Mouse (Mus musculus): ENCODE results near the gene Gbp7. TPM values are rescaled to one million over a fixed set of nuclear protein-coding genes. Genes with fewer than 3 reads are reported as not detected.
"Not testable (repeated sequence)": the region's sequence is repeated elsewhere in the genome, so short reads cannot be mapped to it uniquely, and the experiment has no call there.

Gene Gbp7
- 33.4 and 36.9 TPM in 2 replicates for total RNA-seq (2017)

GRCm38 (mm10) chr3:142530087-142530953 is at the start of gene Gbp7:
Gbp7 (plus strand) TSS chr3:142530342.
- ATAC-seq (ENCODE audit: extremely low read depth, insufficient number of reproducible peaks, low FRiP score, poor library complexity, severe bottlenecking): peak; percentile 88

- peak; percentile 93 for ATAC-seq (ENCODE audit: extremely low read depth, insufficient number of reproducible peaks, low FRiP score, poor library complexity, severe bottlenecking)
These were observed 39.7 kb upstream of the Gbp7 start for GRCm38 (mm10) chr3:142490465-142490864.

GRCm38 (mm10) chr3:142493536-142494061 is 36.5 kb upstream of the Gbp7 start, which contains the start of gene Gbp5:
Gbp5 (plus strand) TSS chr3:142493978.
- peak; percentile 79 for ATAC-seq (ENCODE audit: extremely low read depth, insufficient number of reproducible peaks, low FRiP score, poor library complexity, severe bottlenecking)

GRCm38 (mm10) chr3:142495146-142495655 is 34.9 kb upstream of the Gbp7 start:
- ATAC-seq (ENCODE audit: extremely low read depth, insufficient number of reproducible peaks, low FRiP score, poor library complexity, severe bottlenecking): no peak

GRCm38 (mm10) chr3:142496113-142497101 is 33.7 kb upstream of the Gbp7 start:
- ATAC-seq (ENCODE audit: extremely low read depth, insufficient number of reproducible peaks, low FRiP score, poor library complexity, severe bottlenecking): peak; percentile 26; the same call in 1 of the 2 replicates

- peak; percentile 32; the same call in 1 of the 2 replicates for ATAC-seq (ENCODE audit: extremely low read depth, insufficient number of reproducible peaks, low FRiP score, poor library complexity, severe bottlenecking)
These were observed 32.9 kb upstream of the Gbp7 start for GRCm38 (mm10) chr3:142497123-142497841.

- no peak for ATAC-seq (ENCODE audit: extremely low read depth, insufficient number of reproducible peaks, low FRiP score, poor library complexity, severe bottlenecking)
These were observed 31.2 kb upstream of the Gbp7 start for GRCm38 (mm10) chr3:142498941-142499340.

- ATAC-seq (ENCODE audit: extremely low read depth, insufficient number of reproducible peaks, low FRiP score, poor library complexity, severe bottlenecking): no peak
These were observed 2.0 kb upstream of the Gbp7 start for GRCm38 (mm10) chr3:142528116-142528515.

GRCm38 (mm10) chr3:142529597-142529996 is 545 bp upstream of the Gbp7 start:
- no peak for ATAC-seq (ENCODE audit: extremely low read depth, insufficient number of reproducible peaks, low FRiP score, poor library complexity, severe bottlenecking)

GRCm38 (mm10) chr3:142531595-142531994 is 1.5 kb downstream of the Gbp7 start:
- no peak for ATAC-seq (ENCODE audit: extremely low read depth, insufficient number of reproducible peaks, low FRiP score, poor library complexity, severe bottlenecking)

GRCm38 (mm10) chr3:142533185-142533584 is 3.0 kb downstream of the Gbp7 start:
- ATAC-seq (ENCODE audit: extremely low read depth, insufficient number of reproducible peaks, low FRiP score, poor library complexity, severe bottlenecking): no peak

GRCm38 (mm10) chr3:142535667-142536066 is 5.5 kb downstream of the Gbp7 start:
- no peak for ATAC-seq (ENCODE audit: extremely low read depth, insufficient number of reproducible peaks, low FRiP score, poor library complexity, severe bottlenecking)

- ATAC-seq (ENCODE audit: extremely low read depth, insufficient number of reproducible peaks, low FRiP score, poor library complexity, severe bottlenecking): no peak
These were observed 11.2 kb downstream of the Gbp7 start for GRCm38 (mm10) chr3:142541391-142541790.

- not testable (repeated sequence) for ATAC-seq (ENCODE audit: extremely low read depth, insufficient number of reproducible peaks, low FRiP score, poor library complexity, severe bottlenecking)
These were observed 12.6 kb downstream of the Gbp7 start for GRCm38 (mm10) chr3:142542776-142543175.

- no peak for ATAC-seq (ENCODE audit: extremely low read depth, insufficient number of reproducible peaks, low FRiP score, poor library complexity, severe bottlenecking)
These were observed 16.5 kb downstream of the Gbp7 start for GRCm38 (mm10) chr3:142546690-142547089.

GRCm38 (mm10) chr3:142550052-142550676 is 20.0 kb downstream of the Gbp7 start:
- ATAC-seq (ENCODE audit: extremely low read depth, insufficient number of reproducible peaks, low FRiP score, poor library complexity, severe bottlenecking): no peak

- no peak for ATAC-seq (ENCODE audit: extremely low read depth, insufficient number of reproducible peaks, low FRiP score, poor library complexity, severe bottlenecking)
These were observed 24.5 kb downstream of the Gbp7 start for GRCm38 (mm10) chr3:142554601-142555000.

- ATAC-seq (ENCODE audit: extremely low read depth, insufficient number of reproducible peaks, low FRiP score, poor library complexity, severe bottlenecking): no peak
These were observed 25.5 kb downstream of the Gbp7 start for GRCm38 (mm10) chr3:142555623-142556022.
